Comparison of ENCODE assay signal across 14 mouse cellular contexts in the genomic region with DNA sequence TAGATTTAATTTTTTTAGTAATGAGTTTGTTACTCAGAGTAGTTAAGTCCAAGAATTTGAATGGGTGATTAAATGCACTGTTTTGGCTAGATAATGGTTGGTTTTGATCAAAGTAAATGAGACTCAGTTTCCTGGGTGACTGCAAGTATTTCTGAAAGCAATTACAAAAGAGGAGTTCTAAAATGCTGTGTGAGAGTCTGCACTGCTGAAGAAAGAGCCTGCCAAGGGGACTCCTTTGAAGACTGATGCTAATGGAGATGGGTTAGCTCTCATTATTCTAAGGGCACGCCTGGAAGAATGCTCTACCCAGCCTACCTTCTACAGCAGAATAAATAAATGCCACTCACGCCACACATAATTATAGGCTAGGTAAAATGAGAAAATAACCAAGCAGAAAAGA.
DNase-seq lines count a peak whose midpoint lies in the region; ATAC-seq and TF ChIP-seq lines count a peak whose summit lies in the region.
"Had no signal": no experiment of that assay in that cellular context is flagged by ENCODE, and none has a peak within 500 bp of the region (broad histone marks: within the 10 kb centered on the region; RNA-seq: fewer than 3 reads in every experiment).

No protein-coding gene starts in this region.

- no peaks in the 10 kb centered on the region for H3K27me3 ChIP-seq in forebrain, embryonic 15.5 days
- no peaks in the 10 kb centered on the region for H3K27me3 ChIP-seq in midbrain, embryonic 10.5 days (ENCODE audit: low read depth, poor library complexity, severe bottlenecking)
- H3K27me3 ChIP-seq in neural tube, embryonic 15.5 days (replicated peaks): no peaks in the 10 kb centered on the region
- H3K27me3 ChIP-seq: heart, embryonic 12.5 days; stomach, embryonic 15.5 days had no signal

- no peaks in the 10 kb centered on the region for H3K9me3 ChIP-seq in forebrain, embryonic 15.5 days
- H3K9me3 ChIP-seq in midbrain, embryonic 10.5 days (replicated peaks): no peaks in the 10 kb centered on the region
- H3K9me3 ChIP-seq in neural tube, embryonic 15.5 days (replicated peaks): no peaks in the 10 kb centered on the region
- H3K9me3 ChIP-seq: heart, embryonic 12.5 days; stomach, embryonic 15.5 days had no signal

- peaks cover 19% of the 10 kb centered on the region for H3K4me1 ChIP-seq in forebrain, embryonic 15.5 days
- peaks cover 37% of the 10 kb centered on the region for H3K4me1 ChIP-seq in midbrain, embryonic 10.5 days
- peaks cover 17% of the 10 kb centered on the region for H3K4me1 ChIP-seq in neural tube, embryonic 15.5 days
- H3K4me1 ChIP-seq: heart, embryonic 12.5 days; stomach, embryonic 15.5 days had no signal

- DNase-seq in layer of hippocampus, adult 2 months (ENCODE audit: low spot score in 2 of 2): peak in 1 of 2 experiments; percentile 44
- no peak for DNase-seq in layer of hippocampus, postnatal 36 days
- peak; percentile 25 for DNase-seq in midbrain, embryonic 10.5 days (ENCODE audit: low spot score)
- no peak for DNase-seq in kidney, postnatal 25 days
- no peak for DNase-seq in kidney, postnatal 14 days
- DNase-seq in urinary bladder, postnatal 10 days (ENCODE audit: low spot score): no peak
- DNase-seq: adrenal gland, postnatal 14 days; gastrocnemius, postnatal 14 days; right cerebral cortex, postnatal 4 days; thymus, postnatal 4 days had no signal

- H3K9ac ChIP-seq in forebrain, embryonic 15.5 days (replicated peaks): no peak overlapping the region
- no peak overlapping the region for H3K9ac ChIP-seq in neural tube, embryonic 15.5 days (replicated peaks)
- H3K9ac ChIP-seq: heart, embryonic 12.5 days; stomach, embryonic 15.5 days had no signal

- peak overlapping the region; percentile 67 for H3K27ac ChIP-seq in layer of hippocampus, adult 2 months
- H3K27ac ChIP-seq in forebrain, embryonic 15.5 days (replicated peaks): peak overlapping the region; percentile 58
- H3K27ac ChIP-seq in midbrain, embryonic 10.5 days (replicated peaks): peak overlapping the region; percentile 78
- no peak overlapping the region; the same call in 1 of the 2 replicates for H3K27ac ChIP-seq in neural tube, embryonic 15.5 days (replicated peaks)
- H3K27ac ChIP-seq: stomach, embryonic 15.5 days had no signal

- 4% methylated on average over 2 of the region's 2 CpGs for WGBS in forebrain, embryonic 15.5 days
- WGBS in midbrain, embryonic 10.5 days: 14% methylated on average over 2 of the region's 2 CpGs
- 26% methylated on average over 2 of the region's 2 CpGs for WGBS in neural tube, embryonic 15.5 days

- H3K36me3 ChIP-seq in forebrain, embryonic 15.5 days: peaks cover 3% of the 10 kb centered on the region; the same call in 1 of the 2 replicates
- peaks cover 10% of the 10 kb centered on the region for H3K36me3 ChIP-seq in midbrain, embryonic 10.5 days
- H3K36me3 ChIP-seq in neural tube, embryonic 15.5 days: peaks cover 3% of the 10 kb centered on the region; the same call in 1 of the 2 replicates
- H3K36me3 ChIP-seq: stomach, embryonic 15.5 days had no signal

- H3K4me3 ChIP-seq in layer of hippocampus, adult 2 months: no peak overlapping the region
- H3K4me3 ChIP-seq in forebrain, embryonic 15.5 days: no peak overlapping the region
- peak overlapping the region; percentile 9; the same call in 1 of the 2 replicates for H3K4me3 ChIP-seq in midbrain, embryonic 10.5 days
- no peak overlapping the region for H3K4me3 ChIP-seq in neural tube, embryonic 15.5 days (replicated peaks)
- H3K4me3 ChIP-seq: heart, embryonic 12.5 days; stomach, embryonic 15.5 days had no signal

- no peak overlapping the region for H3K4me2 ChIP-seq in forebrain, embryonic 15.5 days (replicated peaks)
- H3K4me2 ChIP-seq in neural tube, embryonic 15.5 days: no peak overlapping the region
- H3K4me2 ChIP-seq: heart, embryonic 12.5 days; stomach, embryonic 15.5 days had no signal

- no peak for TF ChIP-seq CTCF in layer of hippocampus, adult 2 months (conservative IDR thresholded peaks at IDR 0.05)

- ATAC-seq in forebrain, embryonic 15.5 days (replicated peaks): peak; percentile 78
- ATAC-seq in neural tube, embryonic 15.5 days (ENCODE audit: low FRiP score): peak; percentile 40; the same call in 1 of the 2 replicates
